Mouse (Mus musculus) cerebellum, postnatal 25 days (tissue): ENCODE measurements around the gene Ube2l3.
"Not testable (repeated sequence)": the region's sequence is repeated elsewhere in the genome, so short reads cannot be mapped to it uniquely, and the experiment has no call there.

Experiments
- DNase-seq, 2 experiments: peaks; one replicate each; pipeline ENCODE4 v3.0.0; 2021; ENCODE audit warnings: mixed read lengths in 2 of 2

The Ube2l3 gene

GRCm38 (mm10) chr16:17202549-17202948 is at the start of gene Ube2l3:
TSS of gene Ube2l3 (minus strand) at chr16:17202649.
- no peak for DNase-seq

- peak; percentile 94 to 95 for DNase-seq
Observed at GRCm38 (mm10) chr16:17251539-17251938, 49.1 kb upstream of the Ube2l3 start.

GRCm38 (mm10) chr16:17249135-17249534 is 46.7 kb upstream of the Ube2l3 start:
- DNase-seq: no peak

GRCm38 (mm10) chr16:17247727-17248126 is 45.3 kb upstream of the Ube2l3 start:
- peak; percentile 33 to 62 for DNase-seq

GRCm38 (mm10) chr16:17244996-17245395 is 42.5 kb upstream of the Ube2l3 start:
- DNase-seq: no peak

- DNase-seq: no peak
Observed at GRCm38 (mm10) chr16:17243731-17244130, 41.3 kb upstream of the Ube2l3 start.

GRCm38 (mm10) chr16:17239409-17239808 is 37.0 kb upstream of the Ube2l3 start:
- no peak for DNase-seq

- DNase-seq: no peak
Observed at GRCm38 (mm10) chr16:17237634-17238033, 35.2 kb upstream of the Ube2l3 start.

GRCm38 (mm10) chr16:17234916-17235665 is 32.6 kb upstream of the Ube2l3 start:
- DNase-seq: peak; percentile 42 to 52

- DNase-seq: peak; percentile 54 to 73
Observed at GRCm38 (mm10) chr16:17234499-17234895, 32.0 kb upstream of the Ube2l3 start.

GRCm38 (mm10) chr16:17233702-17234498 is 31.5 kb upstream of the Ube2l3 start:
- peak in 1 of 2 experiments; percentile 50 for DNase-seq

GRCm38 (mm10) chr16:17232794-17233701 is 30.6 kb upstream of the Ube2l3 start, which contains the start of gene Hic2:
TSS of gene Hic2 (plus strand) at chr16:17233572.
- DNase-seq: peak; percentile 90 to 94

- not testable (repeated sequence) for DNase-seq
Observed at GRCm38 (mm10) chr16:17231523-17231922, 29.1 kb upstream of the Ube2l3 start.

- no peak for DNase-seq
Observed at GRCm38 (mm10) chr16:17226496-17226895, 24.0 kb upstream of the Ube2l3 start.

GRCm38 (mm10) chr16:17225584-17225983 is 23.1 kb upstream of the Ube2l3 start:
- no peak for DNase-seq

- peak; percentile 93 to 95 for DNase-seq
Observed at GRCm38 (mm10) chr16:17222197-17222596, 19.7 kb upstream of the Ube2l3 start.

GRCm38 (mm10) chr16:17220127-17220733 is 17.8 kb upstream of the Ube2l3 start:
- DNase-seq: no peak

GRCm38 (mm10) chr16:17216934-17217633 is 14.6 kb upstream of the Ube2l3 start:
- DNase-seq: no peak

- peak; percentile 92 to 95 for DNase-seq
Observed at GRCm38 (mm10) chr16:17209981-17210838, 7.8 kb upstream of the Ube2l3 start.

GRCm38 (mm10) chr16:17209404-17209960 is 7.0 kb upstream of the Ube2l3 start:
- peak in 1 of 2 experiments; percentile 43 for DNase-seq
